Mouse (Mus musculus) forebrain, embryonic 14.5 days (tissue): ENCODE results near the gene Iffo1. TPM values are rescaled to one million over a fixed set of nuclear protein-coding genes. Genes with fewer than 3 reads are reported as not detected.
A peak's percentile ranks its signal among the peaks of the same experiment; 100 is the strongest.

Experiments used
- ATAC-seq: fragments of 200-750 bp; cut with Nextera tagmentation; 2 replicates; pipeline ENCODE4 v1.8.0; 2017; ENCODE audit warnings: mild to moderate bottlenecking, moderate library complexity
- DNase-seq: peaks from one replicate; pipeline ENCODE4 v3.0.0-alpha.2; 2015; ENCODE audit warnings: low spot score
- H3K27ac ChIP-seq: fragments of 300-500 bp; sonication (generic); 2 replicates; pipeline ENCODE4 v1.5.1; 2014; ENCODE audit warnings: low read depth, mild to moderate bottlenecking, control low read depth, low read length, moderate library complexity
- H3K27me3 ChIP-seq: fragments of 300-500 bp; sonication (generic); replicated peaks from 2 replicates; pipeline ENCODE4 v1.6.1; 2014; ENCODE audit warnings: low read length, control low read depth, mixed read lengths; ENCODE audit not compliant: control insufficient read depth, insufficient read depth
- H3K36me3 ChIP-seq: fragments of 300-500 bp; sonication (generic); 2 replicates; pipeline ENCODE4 v1.6.1; 2014; ENCODE audit warnings: low read length, control low read depth; ENCODE audit not compliant: control insufficient read depth, insufficient read depth
- H3K4me1 ChIP-seq: fragments of 300-500 bp; sonication (generic); 2 replicates; pipeline ENCODE4 v1.6.1; 2014; ENCODE audit warnings: antibody characterized with exemption, low read length, control low read depth; ENCODE audit not compliant: control insufficient read depth, insufficient read depth
- H3K4me2 ChIP-seq: fragments of 300-500 bp; sonication (generic); 2 replicates; pipeline ENCODE4 v1.6.1; 2014; ENCODE audit warnings: mild to moderate bottlenecking, control low read depth, low read length
- H3K4me3 ChIP-seq: fragments of 300-500 bp; sonication (generic); 2 replicates; pipeline ENCODE4 v1.5.1; 2014; ENCODE audit warnings: low read depth, low read length, control low read depth
- H3K9ac ChIP-seq: fragments of 300-500 bp; sonication (generic); 2 replicates; pipeline ENCODE4 v1.6.1; 2014; ENCODE audit warnings: mild to moderate bottlenecking, low read length, control low read depth, moderate library complexity
- H3K9me3 ChIP-seq: fragments of 300-500 bp; sonication (generic); replicated peaks from 2 replicates; pipeline ENCODE4 v1.6.1; 2016; ENCODE audit warnings: low read length, control low read depth, mixed read lengths; ENCODE audit not compliant: control insufficient read depth
- WGBS: fragments of 180-500 bp; shearing (Covaris S2); extraction: QIAGEN DNeasy Blood & Tissue Kit; methylation state at CpG from one replicate; pipeline ENCODE4 v1.1.7; 2014; 5-methylcytosine and 5-hydroxymethylcytosine counted together
- polyA plus RNA-seq: library from polyadenylated mRNA; unstranded; fragments of >200 nt; fragmentation: Nextera tagmentation; extraction: Ambion mirVana; gene quantifications from 2 replicates; pipeline ENCODE4 v1.2.1, GENCODE M21; 2014

Gene Iffo1
- polyA plus RNA-seq, 1 experiment from 2014 or later, result 10.8 TPM

DNA sequence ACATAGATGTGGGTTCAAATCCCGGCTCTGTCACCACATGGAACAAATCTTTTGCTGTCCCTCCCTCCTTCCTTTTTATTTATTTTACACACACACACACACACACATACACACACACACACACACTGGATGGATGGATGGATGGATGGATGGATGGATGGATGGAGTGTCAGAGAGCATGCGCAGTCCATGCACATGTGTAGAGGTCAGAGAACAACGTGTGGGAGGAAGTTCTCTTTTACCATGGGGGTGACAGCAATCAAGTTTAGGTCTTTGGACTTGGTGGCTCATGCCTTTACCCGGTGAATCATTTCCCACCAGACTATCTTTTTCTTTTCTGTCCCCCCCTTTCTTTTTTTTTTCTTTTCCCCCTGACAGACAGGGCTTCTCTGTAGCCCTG, 8.6 kb downstream of the Iffo1 start:
- H3K27ac ChIP-seq, result no peak overlapping the region
- no peak overlapping the region for H3K4me2 ChIP-seq
- ATAC-seq, result no peak
- no peaks in the 10 kb centered on the region for H3K27me3 ChIP-seq
- no peak overlapping the region for H3K4me3 ChIP-seq
- H3K36me3 ChIP-seq, result peaks cover 52% of the 10 kb centered on the region
- H3K9me3 ChIP-seq, result no peaks in the 10 kb centered on the region
- WGBS, result 97% methylated on average over 4 of the region's 4 CpGs
- no peaks in the 10 kb centered on the region for H3K4me1 ChIP-seq
- no peak overlapping the region for H3K9ac ChIP-seq
- no peak for DNase-seq

DNA sequence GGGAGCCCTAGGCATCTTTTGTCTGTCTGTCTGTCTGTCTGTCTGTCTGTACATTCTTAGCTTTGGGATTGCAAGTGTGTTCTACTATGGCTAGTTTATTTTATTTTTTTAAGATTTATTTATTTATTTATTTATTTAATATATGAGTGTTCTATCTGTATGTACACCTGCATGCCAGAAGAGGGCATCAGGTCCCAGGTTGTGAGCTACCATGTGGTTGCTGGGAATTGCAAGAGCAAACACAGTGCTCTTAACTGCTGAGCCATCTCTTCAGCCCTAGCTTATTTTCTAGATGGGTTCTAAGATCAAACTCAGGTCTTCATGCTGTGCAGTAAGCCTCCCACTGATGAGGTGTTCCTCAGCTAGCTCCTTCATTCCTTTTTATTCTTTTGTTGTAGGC, 9.5 kb downstream of the Iffo1 start:
- Histone ChIP-seq H3K4me2 (no peak overlapping the region), H3K9me3 (no peaks in the 10 kb centered on the region), H3K4me1 (no peaks in the 10 kb centered on the region), H3K36me3 (peaks cover 60% of the 10 kb centered on the region), H3K9ac (no peak overlapping the region), H3K4me3 (no peak overlapping the region), H3K27me3 (no peaks in the 10 kb centered on the region), H3K27ac (no peak overlapping the region)
- DNase-seq, result peak; percentile 61
- ATAC-seq, result peak; percentile 47; the same call in 1 of the 2 replicates

DNA sequence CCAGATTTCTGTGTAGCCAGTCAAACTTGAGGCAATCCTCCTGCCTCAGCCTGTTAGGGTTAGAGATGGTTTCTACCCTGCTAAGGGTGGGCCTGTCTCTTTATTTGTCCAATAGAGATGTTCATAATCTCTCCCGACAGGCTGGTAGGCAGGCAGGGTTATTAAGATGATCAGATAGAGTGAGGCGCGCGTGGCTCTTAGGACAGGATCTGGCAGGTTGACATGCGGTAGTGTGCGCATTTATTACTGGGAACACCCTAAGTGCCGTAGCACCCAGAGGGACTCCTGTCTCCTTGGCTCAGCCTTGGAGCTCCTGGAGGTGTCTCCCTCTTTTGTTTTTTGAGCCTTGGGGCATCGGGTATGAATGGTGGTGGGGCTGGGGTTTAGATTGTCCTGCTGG, 10.2 kb downstream of the Iffo1 start:
- ATAC-seq, result no peak

DNA sequence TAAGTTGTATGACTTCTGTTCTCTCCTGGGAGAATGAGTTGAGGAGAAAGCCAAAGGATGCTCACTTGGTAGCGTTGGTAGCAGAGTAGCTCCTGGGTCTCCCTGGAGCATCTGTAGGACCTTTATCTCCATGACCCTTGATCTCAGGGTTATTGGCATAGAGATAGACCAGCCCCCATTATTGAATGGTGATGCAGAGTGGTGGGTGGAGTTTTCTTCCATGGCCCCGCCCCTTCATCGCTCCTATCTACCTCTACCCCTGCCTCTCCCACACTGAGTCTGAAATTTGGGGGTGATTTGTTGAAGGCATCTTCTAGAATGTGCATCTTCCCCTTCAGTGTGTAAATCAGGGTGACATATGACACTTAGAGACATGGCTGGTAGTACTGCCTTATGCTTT, 11.4 kb downstream of the Iffo1 start:
- H3K36me3 ChIP-seq, result peaks cover 68% of the 10 kb centered on the region
- H3K9ac ChIP-seq, result no peak overlapping the region
- no peak for DNase-seq
- ATAC-seq, result no peak
- H3K4me1 ChIP-seq, result no peaks in the 10 kb centered on the region
- no peaks in the 10 kb centered on the region for H3K27me3 ChIP-seq
- WGBS, result 89% methylated on average over 3 of the region's 3 CpGs
- H3K9me3 ChIP-seq, result no peaks in the 10 kb centered on the region
- no peak overlapping the region for H3K4me3 ChIP-seq
- no peak overlapping the region for H3K4me2 ChIP-seq
- no peak overlapping the region for H3K27ac ChIP-seq

More for the DNA sequence above, 10.2 kb downstream of the Iffo1 start:
- Histone ChIP-seq H3K27me3 (no peaks in the 10 kb centered on the region), H3K9ac (no peak overlapping the region), H3K9me3 (no peaks in the 10 kb centered on the region), H3K4me1 (no peaks in the 10 kb centered on the region), H3K27ac (no peak overlapping the region), H3K36me3 (peaks cover 64% of the 10 kb centered on the region), H3K4me3 (no peak overlapping the region), H3K4me2 (no peak overlapping the region)
- DNase-seq, result no peak
- WGBS, result 92% methylated on average over 8 of the region's 8 CpGs

DNA sequence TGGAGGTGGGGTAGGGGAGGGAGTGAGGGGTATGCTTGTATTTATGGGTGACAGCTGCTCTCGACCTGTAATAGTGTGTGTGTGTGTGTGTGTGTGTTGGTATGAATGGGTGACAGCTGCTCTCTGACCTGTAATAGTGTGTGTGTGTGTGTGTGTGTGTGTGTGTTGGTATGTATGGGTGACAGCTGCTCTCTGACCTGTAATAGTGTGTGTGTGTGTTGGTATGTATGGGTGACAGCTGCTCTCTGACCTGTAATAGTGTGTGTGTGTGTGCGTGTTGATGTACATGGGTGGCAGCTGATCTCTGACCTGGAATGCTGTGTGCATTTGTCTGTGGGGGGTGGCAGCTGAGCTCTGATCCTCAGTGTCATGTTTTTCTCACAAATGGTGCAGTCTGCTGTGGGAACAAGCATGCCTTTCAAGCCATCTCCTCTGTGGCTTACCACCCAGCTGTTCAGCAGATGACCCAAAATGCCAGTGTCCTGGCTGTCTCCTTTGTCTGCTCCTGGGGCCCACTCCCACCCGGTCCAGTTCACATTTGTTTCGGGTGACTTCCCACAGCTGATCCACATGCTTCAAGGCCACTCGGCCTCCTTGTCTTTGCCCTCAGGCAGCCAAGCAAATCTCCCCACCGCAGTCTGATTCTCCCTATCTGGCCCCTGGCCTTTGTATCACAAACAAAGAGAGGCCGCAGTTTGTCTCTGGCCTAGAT, 12.0 kb downstream of the Iffo1 start:
- no peak overlapping the region for H3K27ac ChIP-seq

DNA sequence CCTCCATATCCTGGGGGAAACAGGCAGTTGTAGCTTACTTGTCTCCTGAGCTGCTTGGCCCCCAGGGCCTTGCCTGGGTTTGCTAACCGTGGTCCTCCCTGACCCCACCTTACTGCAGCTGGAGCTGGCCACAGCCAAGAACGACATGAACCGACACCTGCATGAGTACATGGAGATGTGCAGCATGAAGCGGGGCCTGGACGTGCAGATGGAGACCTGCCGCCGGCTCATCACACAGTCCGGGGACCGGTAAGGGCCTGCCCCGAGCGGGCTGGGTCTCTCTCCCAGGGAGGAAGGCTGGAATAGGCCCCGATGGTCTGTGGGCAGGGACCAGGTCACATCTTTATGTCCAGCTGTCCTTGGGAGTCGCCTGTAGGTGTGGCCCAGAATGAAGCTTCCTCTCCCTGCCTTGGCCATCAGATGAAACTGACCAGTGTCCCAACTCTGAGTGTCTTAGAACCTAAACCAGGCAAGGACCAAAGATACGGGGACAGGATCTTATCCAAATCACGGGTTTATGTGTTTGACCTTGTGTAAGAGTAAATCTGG, 14.0 kb downstream of the Iffo1 start:
- Histone ChIP-seq H3K36me3 (peaks cover 60% of the 10 kb centered on the region), H3K27me3 (no peaks in the 10 kb centered on the region), H3K27ac (no peak overlapping the region), H3K9ac (no peak overlapping the region), H3K4me3 (no peak overlapping the region), H3K4me2 (no peak overlapping the region), H3K9me3 (no peaks in the 10 kb centered on the region), H3K4me1 (peaks cover 8% of the 10 kb centered on the region)
- ATAC-seq (no peak), DNase-seq (no peak)
- WGBS, result 84% methylated on average over 15 of the region's 15 CpGs

More for the DNA sequence above, 12.0 kb downstream of the Iffo1 start:
- Histone ChIP-seq H3K9me3 (no peaks in the 10 kb centered on the region), H3K27me3 (no peaks in the 10 kb centered on the region), H3K4me3 (no peak overlapping the region), H3K9ac (no peak overlapping the region), H3K36me3 (peaks cover 65% of the 10 kb centered on the region), H3K4me2 (no peak overlapping the region), H3K4me1 (no peaks in the 10 kb centered on the region)
- ATAC-seq (no peak), DNase-seq (no peak)
- 36% methylated on average over 7 of the region's 7 CpGs for WGBS

DNA sequence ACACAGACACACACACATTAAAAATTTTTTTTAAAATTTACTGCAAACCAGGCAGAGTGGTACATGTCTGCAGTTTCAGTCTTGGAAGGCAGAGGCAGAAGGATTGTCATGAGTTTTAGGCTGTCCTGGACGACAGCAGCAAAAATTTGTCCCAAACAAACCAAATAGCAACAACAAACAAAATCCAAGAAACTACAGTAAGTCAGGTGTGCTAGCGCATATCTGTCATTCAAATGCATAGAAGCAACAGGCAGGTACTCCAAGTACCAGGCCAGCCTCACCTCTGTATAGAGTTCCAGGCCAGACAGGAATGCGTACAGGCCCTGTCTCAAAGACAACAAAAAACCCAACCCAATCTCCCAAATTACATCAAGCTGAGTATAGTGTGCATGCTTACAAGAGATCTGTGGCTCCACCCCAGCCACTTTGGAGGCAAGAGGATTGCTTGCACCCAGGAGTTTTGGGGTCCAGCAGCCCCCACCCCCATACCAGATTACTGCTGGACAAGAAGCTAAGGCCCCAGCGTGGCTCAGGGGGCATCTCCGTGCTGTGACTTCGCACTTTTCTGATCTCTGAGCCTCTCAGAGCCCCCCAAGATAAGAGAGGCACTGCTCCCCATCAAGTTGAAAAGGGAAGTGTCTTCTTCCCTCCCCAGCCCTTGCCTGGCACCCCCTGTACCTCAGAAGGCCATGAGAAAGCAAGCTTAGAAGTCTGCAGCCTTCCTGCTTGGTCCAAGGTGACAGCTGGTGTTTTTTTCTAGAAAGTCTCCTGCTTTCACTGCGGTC, 14.9 kb downstream of the Iffo1 start:
- Histone ChIP-seq H3K27me3 (no peaks in the 10 kb centered on the region), H3K36me3 (peaks cover 62% of the 10 kb centered on the region), H3K4me3 (no peak overlapping the region), H3K27ac (no peak overlapping the region), H3K4me1 (peaks cover 12% of the 10 kb centered on the region), H3K9ac (no peak overlapping the region; the same call in 1 of the 2 replicates), H3K4me2 (no peak overlapping the region), H3K9me3 (no peaks in the 10 kb centered on the region)
- DNase-seq (no peak), ATAC-seq (no peak)
- 77% methylated on average over 7 of the region's 7 CpGs for WGBS

DNA sequence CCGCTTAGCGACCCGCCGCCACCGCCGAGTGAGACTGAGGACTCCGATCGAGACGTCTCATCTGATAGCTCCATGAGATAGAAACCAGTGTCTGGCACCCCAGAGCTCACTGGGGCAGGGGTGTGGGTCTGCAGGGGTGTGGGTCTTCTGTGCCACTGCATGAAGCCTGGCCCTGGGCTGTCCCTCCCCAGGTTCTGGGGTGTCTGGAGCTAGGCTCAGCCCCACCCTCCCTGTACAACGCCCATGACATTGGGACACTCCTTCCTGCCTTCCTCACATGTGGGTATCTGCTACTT, 15.5 kb downstream of the Iffo1 start:
- no peaks in the 10 kb centered on the region for H3K27me3 ChIP-seq
- WGBS, result 45% methylated on average over 10 of the region's 10 CpGs
- ATAC-seq (no peak), DNase-seq (no peak)
- H3K27ac ChIP-seq, result peak overlapping the region; percentile 27; the same call in 1 of the 2 replicates
- no peak overlapping the region for H3K4me3 ChIP-seq
- no peak overlapping the region for H3K4me2 ChIP-seq
- peaks cover 12% of the 10 kb centered on the region for H3K4me1 ChIP-seq
- peaks cover 57% of the 10 kb centered on the region for H3K36me3 ChIP-seq
- H3K9me3 ChIP-seq, result no peaks in the 10 kb centered on the region
- H3K9ac ChIP-seq, result no peak overlapping the region; the same call in 1 of the 2 replicates
